Mouse (Mus musculus) hindbrain, embryonic 10.5 days (tissue): ENCODE measurements around the gene Slc17a3. TPM values are rescaled to one million over a fixed set of nuclear protein-coding genes. Genes with fewer than 3 reads are reported as not detected.
A peak's percentile ranks its signal among the peaks of the same experiment; 100 is the strongest.

Source experiments
- DNase-seq: peaks from one replicate; pipeline ENCODE4 v3.0.0-alpha.2; 2017; ENCODE audit warnings: low spot score
- H3K27ac ChIP-seq: fragments of 300-500 bp; sonication (generic); 2 replicates; pipeline ENCODE4 v1.5.1; 2016; ENCODE audit warnings: mild to moderate bottlenecking, moderate library complexity
- H3K27me3 ChIP-seq: fragments of 300-500 bp; sonication (generic); 2 replicates; pipeline ENCODE4 v1.6.1; 2016; ENCODE audit warnings: mild to moderate bottlenecking; ENCODE audit not compliant: poor library complexity, insufficient read depth, severe bottlenecking
- H3K36me3 ChIP-seq: fragments of 300-500 bp; sonication (generic); 2 replicates; pipeline ENCODE4 v1.6.1; 2016; ENCODE audit warnings: mild to moderate bottlenecking, moderate library complexity
- H3K4me1 ChIP-seq: fragments of 300-500 bp; sonication (generic); replicated peaks from 2 replicates; pipeline ENCODE4 v1.6.1; 2016; ENCODE audit warnings: mild to moderate bottlenecking
- H3K4me3 ChIP-seq: fragments of 300-500 bp; sonication (generic); 2 replicates; pipeline ENCODE4 v1.5.1; 2016; ENCODE audit warnings: mild to moderate bottlenecking, moderate library complexity
- H3K9me3 ChIP-seq: fragments of 300-500 bp; sonication (generic); 2 replicates; pipeline ENCODE4 v1.6.1; 2016; ENCODE audit warnings: mild to moderate bottlenecking, moderate library complexity
- WGBS: fragments of 180-500 bp; shearing (Covaris S2); methylation state at CpG from one replicate; pipeline ENCODE4 v1.1.7; 2016; 5-methylcytosine and 5-hydroxymethylcytosine counted together
- polyA plus RNA-seq: library from polyadenylated mRNA; unstranded; fragments of >200 nt; fragmentation: Nextera tagmentation; extraction: Ambion mirVana; gene quantifications from 2 replicates; pipeline ENCODE4 v1.2.1, GENCODE M21; 2016

Slc17a3 gene
- polyA plus RNA-seq, 1 experiment from 2014 or later: not detected

- Histone ChIP-seq H3K27me3 (no peaks in the 10 kb centered on the region), H3K9me3 (no peaks in the 10 kb centered on the region), H3K4me1 (peaks cover 9% of the 10 kb centered on the region), H3K36me3 (no peaks in the 10 kb centered on the region), H3K4me3 (no peak overlapping the region), H3K27ac (no peak overlapping the region)
- 82% methylated on average over 3 of the region's 3 CpGs for WGBS
- DNase-seq: no peak
These were observed 47.9 kb downstream of the Slc17a3 start for GRCm38 (mm10) chr13:23887026-23887725.

- Histone ChIP-seq H3K27me3 (no peaks in the 10 kb centered on the region), H3K9me3 (no peaks in the 10 kb centered on the region), H3K4me1 (peaks cover 21% of the 10 kb centered on the region), H3K4me3 (no peak overlapping the region), H3K36me3 (no peaks in the 10 kb centered on the region), H3K27ac (no peak overlapping the region)
- DNase-seq: peak; percentile 36
- 70% methylated on average over 6 of the region's 6 CpGs for WGBS
These were observed 49.9 kb downstream of the Slc17a3 start for GRCm38 (mm10) chr13:23889011-23889605.

GRCm38 (mm10) chr13:23892592-23893268 lies 53.5 kb downstream of the Slc17a3 start:
- H3K9me3 ChIP-seq: no peaks in the 10 kb centered on the region
- no peak for DNase-seq
- WGBS: 22% methylated on average over 9 of the region's 9 CpGs
- peaks cover 21% of the 10 kb centered on the region for H3K4me1 ChIP-seq
- no peak overlapping the region for H3K4me3 ChIP-seq
- no peaks in the 10 kb centered on the region for H3K36me3 ChIP-seq
- no peak overlapping the region for H3K27ac ChIP-seq
- H3K27me3 ChIP-seq: no peaks in the 10 kb centered on the region

GRCm38 (mm10) chr13:23893269-23893593 lies 54.0 kb downstream of the Slc17a3 start:
- 42% methylated on average over 4 of the region's 4 CpGs for WGBS
- no peak for DNase-seq
- H3K27me3 ChIP-seq: no peaks in the 10 kb centered on the region
- H3K9me3 ChIP-seq: no peaks in the 10 kb centered on the region
- H3K27ac ChIP-seq: no peak overlapping the region
- peaks cover 21% of the 10 kb centered on the region for H3K4me1 ChIP-seq
- H3K4me3 ChIP-seq: no peak overlapping the region
- H3K36me3 ChIP-seq: no peaks in the 10 kb centered on the region

GRCm38 (mm10) chr13:23898242-23898641 lies 59.0 kb downstream of the Slc17a3 start:
- DNase-seq: no peak
- Histone ChIP-seq H3K27me3 (no peaks in the 10 kb centered on the region), H3K9me3 (no peaks in the 10 kb centered on the region), H3K4me3 (no peak overlapping the region), H3K27ac (no peak overlapping the region), H3K36me3 (no peaks in the 10 kb centered on the region), H3K4me1 (peaks cover 3% of the 10 kb centered on the region; the same call in 1 of the 2 replicates)
- 66% methylated on average over 6 of the region's 6 CpGs for WGBS

GRCm38 (mm10) chr13:23906906-23907305 lies 67.7 kb downstream of the Slc17a3 start:
- 94% methylated on average over 5 of the region's 5 CpGs for WGBS
- no peaks in the 10 kb centered on the region for H3K27me3 ChIP-seq
- no peak for DNase-seq
- H3K27ac ChIP-seq: no peak overlapping the region
- H3K4me1 ChIP-seq: no peaks in the 10 kb centered on the region
- H3K9me3 ChIP-seq: no peaks in the 10 kb centered on the region
- no peak overlapping the region for H3K4me3 ChIP-seq
- no peaks in the 10 kb centered on the region for H3K36me3 ChIP-seq

- no peaks in the 10 kb centered on the region for H3K9me3 ChIP-seq
- 77% methylated on average over 5 of the region's 5 CpGs for WGBS
- H3K36me3 ChIP-seq: no peaks in the 10 kb centered on the region
- H3K4me1 ChIP-seq: peaks cover 8% of the 10 kb centered on the region; the same call in 1 of the 2 replicates
- H3K4me3 ChIP-seq: no peak overlapping the region
- H3K27me3 ChIP-seq: no peaks in the 10 kb centered on the region
- DNase-seq: no peak
- no peak overlapping the region for H3K27ac ChIP-seq
These were observed 70.9 kb downstream of the Slc17a3 start for GRCm38 (mm10) chr13:23910121-23910520.

Other genes with a start within 250 kb of the Slc17a3 start
- 2.5 and 2.7 TPM in 2 replicates for gene Hist1h2be, start 218.3 kb upstream of the Slc17a3 start, polyA plus RNA-seq
- gene Hist1h1e, start 216.9 kb upstream of the Slc17a3 start, polyA plus RNA-seq: 22.0 and 26.3 TPM in 2 replicates
- 0.80 and 1.2 TPM in 2 replicates for gene Hist1h2ac, start 155.5 kb upstream of the Slc17a3 start, polyA plus RNA-seq
- gene Hist1h2bc, start 155.2 kb upstream of the Slc17a3 start, polyA plus RNA-seq: 23.1 and 26.2 TPM in 2 replicates
- gene Hist1h1t, start 143.6 kb upstream of the Slc17a3 start, polyA plus RNA-seq: not detected in 2 replicates
- gene Hist1h4c, start 141.0 kb upstream of the Slc17a3 start, polyA plus RNA-seq: 5.4 TPM in 2 replicates
- gene Hfe, start 128.6 kb upstream of the Slc17a3 start, polyA plus RNA-seq: 3.2 and 3.5 TPM in 2 replicates
- 10.6 and 12.6 TPM in 2 replicates for gene Hist1h1c, start 100.6 kb upstream of the Slc17a3 start, polyA plus RNA-seq
- 6.9 and 8.6 TPM in 2 replicates for gene Hist1h3c, start 93.8 kb upstream of the Slc17a3 start, polyA plus RNA-seq
- 1.8 and 2.4 TPM in 2 replicates for gene Hist1h2bb, start 92.7 kb upstream of the Slc17a3 start, polyA plus RNA-seq
- 45.2 and 49.3 TPM in 2 replicates for gene Hist1h2ab, start 88.3 kb upstream of the Slc17a3 start, polyA plus RNA-seq
- gene Hist1h3b, start 87.2 kb upstream of the Slc17a3 start, polyA plus RNA-seq: 5.5 and 8.8 TPM in 2 replicates
- 4.9 and 5.4 TPM in 2 replicates for gene Hist1h4b, start 82.4 kb upstream of the Slc17a3 start, polyA plus RNA-seq
- gene Hist1h4a, start 78.2 kb upstream of the Slc17a3 start, polyA plus RNA-seq: not detected in 2 replicates
- gene Hist1h3a, start 77.0 kb upstream of the Slc17a3 start, polyA plus RNA-seq: 3.7 and 4.8 TPM in 2 replicates
- gene Hist1h1a, start 75.8 kb upstream of the Slc17a3 start, polyA plus RNA-seq: 2.3 and 3.4 TPM in 2 replicates
- gene Trim38, start 69.5 kb upstream of the Slc17a3 start, polyA plus RNA-seq: not detected in 2 replicates
- gene Slc17a2, start 32.4 kb upstream of the Slc17a3 start, polyA plus RNA-seq: not detected in 2 replicates
- gene Slc17a1, start 28.3 kb downstream of the Slc17a3 start, polyA plus RNA-seq: not detected in 2 replicates
- gene Slc17a4, start 75.6 kb downstream of the Slc17a3 start, polyA plus RNA-seq: not detected in 2 replicates
- not detected in 2 replicates for gene Hist1h2ba, start 94.7 kb downstream of the Slc17a3 start, polyA plus RNA-seq
- gene Hist1h2aa, start 95.0 kb downstream of the Slc17a3 start, polyA plus RNA-seq: not detected in 2 replicates
- gene Scgn, start 151.8 kb downstream of the Slc17a3 start, polyA plus RNA-seq: not detected in 2 replicates